Mouse (Mus musculus) ES-Bruce4 (cell line): ENCODE measurements around the gene Calm3.

Experiments
- CTCF ChIP-seq: IDR thresholded peaks from one replicate; pipeline ENCODE4 v1.8.1; 2011; ENCODE audit warnings: low read depth, low read length
- EP300 ChIP-seq: IDR thresholded peaks from 2 replicates; pipeline ENCODE4 v1.6.1; 2011; ENCODE audit warnings: low read depth, low read length; ENCODE audit not compliant: insufficient read depth

DNA sequence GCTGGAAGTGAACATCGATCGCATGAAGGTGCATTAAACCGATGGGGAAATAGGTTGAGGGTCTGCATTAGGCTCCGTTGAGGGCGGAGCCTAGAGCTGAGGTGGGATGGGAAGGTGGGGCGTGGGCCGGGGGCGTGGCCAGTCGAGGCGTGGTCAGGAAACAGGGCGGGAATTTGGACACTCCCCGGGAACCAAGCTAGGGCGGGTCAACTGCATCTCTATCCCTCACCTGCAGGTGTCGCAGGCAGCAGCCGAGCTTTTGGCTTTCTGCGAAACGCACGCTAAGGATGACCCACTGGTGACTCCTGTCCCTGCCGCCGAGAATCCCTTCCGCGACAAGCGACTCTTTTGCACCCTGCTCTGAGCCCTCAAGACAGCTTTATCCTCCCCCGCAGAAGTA is 28.9 kb downstream of the Calm3 start:
- TF ChIP-seq CTCF = peak; percentile 79
- TF ChIP-seq EP300 = no peak
